Mouse (Mus musculus) spleen, adult 2 months (tissue): ENCODE results near the gene 9130213A22Rik.

Source experiments
- CTCF ChIP-seq: fragments of 200-500 bp; IDR thresholded peaks from 2 replicates; pipeline ENCODE4 v1.5.1; 2011; ENCODE audit warnings: mild to moderate bottlenecking, inconsistent platforms; ENCODE audit not compliant: insufficient read depth, insufficient read length, insufficient replicate concordance; ENCODE audit errors: extremely low read depth
- POLR2A ChIP-seq: fragments of 200-500 bp; IDR thresholded peaks from 2 replicates; pipeline ENCODE4 v1.6.1; 2011; ENCODE audit warnings: low read depth, low read length, inconsistent platforms

DNA sequence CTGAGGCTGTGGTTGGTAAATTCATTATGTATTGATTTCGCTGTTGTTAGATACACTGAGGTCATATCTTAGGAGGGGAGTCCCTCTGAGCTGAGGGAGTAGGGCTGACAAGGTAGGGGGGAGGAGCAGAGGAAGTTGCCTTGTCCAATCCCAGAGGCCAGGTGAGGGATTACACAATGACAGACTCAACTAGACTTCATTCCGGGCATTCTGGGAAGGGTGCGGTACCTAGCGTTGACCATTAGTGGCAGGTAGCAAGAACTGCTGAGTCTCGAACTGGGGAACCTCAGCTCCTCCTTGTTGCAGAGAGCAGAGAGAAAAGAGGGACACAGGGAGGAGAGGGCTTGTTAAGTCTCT is 11.2 kb upstream of the 9130213A22Rik start:
- TF ChIP-seq CTCF: no peak
- no peak for TF ChIP-seq POLR2A
